Mouse (Mus musculus) mouse trophoblast stem cell (cell line): ENCODE results near the gene Ap1ar.

Experiments
- in situ Hi-C, 2 experiments: fragments of 300-500 bp; cut with MseI, MboI; formaldehyde crosslinking; loops; 2 replicates in 1 of 2; 3 replicates in 1 of 2; pipeline ENCODE4 v1.15.1; 2025

Gene Ap1ar

GRCm38 (mm10) chr3:127837154-127837865, at the start of gene Ap1ar:
Ap1ar (minus strand) TSS chr3:127837523.
- in situ Hi-C loops, result no loop called here

- in situ Hi-C loops, result no loop called here
Measured at GRCm38 (mm10) chr3:127881684-127882083, 44.4 kb upstream of the Ap1ar start.

GRCm38 (mm10) chr3:127879968-127880367, 42.6 kb upstream of the Ap1ar start:
- in situ Hi-C loops, result no loop called here

GRCm38 (mm10) chr3:127875509-127875908, 38.2 kb upstream of the Ap1ar start:
- in situ Hi-C loops, result no loop called here

- in situ Hi-C loops, result no loop called here
Measured at GRCm38 (mm10) chr3:127875059-127875458, 37.7 kb upstream of the Ap1ar start.

- in situ Hi-C loops, result no loop called here
Measured at GRCm38 (mm10) chr3:127874254-127874883, 37.0 kb upstream of the Ap1ar start.

- in situ Hi-C loops, result no loop called here
Measured at GRCm38 (mm10) chr3:127871575-127871974, 34.3 kb upstream of the Ap1ar start.

- in situ Hi-C loops, result no loop called here
Measured at GRCm38 (mm10) chr3:127868880-127869279, 31.6 kb upstream of the Ap1ar start.

GRCm38 (mm10) chr3:127868046-127868758, 30.9 kb upstream of the Ap1ar start:
- in situ Hi-C loops, result no loop called here

GRCm38 (mm10) chr3:127864242-127864641, 26.9 kb upstream of the Ap1ar start:
- in situ Hi-C loops, result no loop called here

GRCm38 (mm10) chr3:127863571-127863970, 26.2 kb upstream of the Ap1ar start:
- in situ Hi-C loops, result no loop called here

- in situ Hi-C loops, result no loop called here
Measured at GRCm38 (mm10) chr3:127862479-127862878, 25.2 kb upstream of the Ap1ar start.

- in situ Hi-C loops, result no loop called here
Measured at GRCm38 (mm10) chr3:127861340-127861739, 24.0 kb upstream of the Ap1ar start.

- in situ Hi-C loops, result loop anchor here (5.0 kb wide), 2 partner anchors 89 to 94 kb away; no protein-coding TSS in a partner anchor
Measured at GRCm38 (mm10) chr3:127853431-127854206, 16.3 kb upstream of the Ap1ar start.

- in situ Hi-C loops, result loop anchor here (5.0 kb wide), 2 partner anchors 90 to 95 kb away; no protein-coding TSS in a partner anchor
Measured at GRCm38 (mm10) chr3:127852722-127853121, 15.4 kb upstream of the Ap1ar start.

- in situ Hi-C loops, result loop anchor here (5.0 kb wide), 2 partner anchors 91 to 96 kb away; no protein-coding TSS in a partner anchor
Measured at GRCm38 (mm10) chr3:127850776-127851646, 13.7 kb upstream of the Ap1ar start.

GRCm38 (mm10) chr3:127849922-127850321, 12.6 kb upstream of the Ap1ar start:
- in situ Hi-C loops, result loop anchor here (5.0 kb wide), 2 partner anchors 92 to 97 kb away; no protein-coding TSS in a partner anchor

GRCm38 (mm10) chr3:127848088-127848808, 10.9 kb upstream of the Ap1ar start:
- in situ Hi-C loops, result no loop called here

- in situ Hi-C loops, result no loop called here
Measured at GRCm38 (mm10) chr3:127843941-127844327, 6.6 kb upstream of the Ap1ar start.
